Mouse (Mus musculus): Measurements from ENCODE around the gene Olfr398. TPM values are rescaled to one million over a fixed set of nuclear protein-coding genes. Genes with fewer than 3 reads are reported as not detected.

The Olfr398 gene
- total RNA-seq (2021) = not detected
- long read RNA-seq, experiment 1 = 0 reads
- long read RNA-seq, experiment 2 = 0 reads

DNA sequence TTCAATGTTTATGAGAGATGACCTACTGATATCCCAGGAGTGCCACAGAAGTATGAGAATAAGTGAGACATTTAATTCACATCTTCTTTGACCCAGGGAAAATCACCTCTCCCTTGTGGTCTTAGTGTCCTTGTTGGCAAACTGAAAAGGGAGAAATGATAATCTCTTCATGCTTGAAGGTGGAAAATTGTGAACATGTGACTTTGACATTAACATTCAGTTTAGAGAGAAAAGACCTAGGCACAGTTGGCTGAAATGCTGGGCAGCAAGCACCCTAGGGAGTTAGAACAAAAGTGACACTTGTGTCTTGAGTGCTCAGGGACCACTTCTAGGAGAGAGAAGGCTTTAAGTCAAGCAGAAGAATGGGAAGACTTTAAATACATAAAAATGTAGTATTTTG lies at the start of gene Olfr398:
Olfr398 (minus strand) TSS at position 101 of the 400 bp plus-strand sequence.
- DNase-seq (ENCODE audit: low spot score in 2 of 2) = no peak

DNA sequence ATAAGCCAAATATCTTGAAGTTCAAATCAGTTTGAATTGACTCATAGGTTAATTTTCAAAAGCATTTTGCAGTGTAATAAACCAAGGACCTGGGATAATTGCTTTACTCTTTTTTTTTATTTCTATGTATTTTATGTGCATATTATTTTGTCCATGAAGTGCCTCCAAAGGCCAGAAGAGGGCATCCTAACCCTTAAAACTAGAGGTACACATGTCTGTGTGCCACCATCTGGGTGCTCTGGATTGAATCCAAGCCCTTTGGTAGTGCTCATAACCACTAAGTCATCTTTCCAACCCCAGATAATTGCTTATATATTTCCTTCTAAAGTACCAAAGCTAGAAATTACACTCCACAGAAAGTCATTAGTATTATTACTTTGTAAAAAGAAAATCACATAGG lies 2.9 kb upstream of the Olfr398 start:
- DNase-seq (ENCODE audit: low spot score in 2 of 2) = peak in 1 of 2 experiments; percentile 3

DNA sequence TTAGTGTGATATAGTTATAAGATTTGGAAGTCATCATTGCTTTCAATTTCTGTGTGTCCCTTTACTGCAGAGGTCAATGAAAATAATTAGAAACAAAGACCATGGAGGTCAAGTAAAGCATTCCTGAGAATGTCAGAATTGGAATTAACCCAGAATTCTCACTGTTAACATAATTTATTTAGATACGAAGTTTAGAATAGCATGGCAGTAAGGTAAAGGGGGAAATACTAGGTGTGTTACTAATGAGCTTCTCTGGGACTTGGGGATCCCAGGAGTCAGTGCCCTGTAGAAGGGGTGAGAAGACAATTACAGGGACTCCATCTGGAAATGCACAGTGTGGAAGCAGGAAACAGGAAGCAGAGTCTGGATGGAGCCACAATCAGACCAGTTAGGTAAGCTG lies 29.7 kb downstream of the Olfr398 start, which contains the start of gene Olfr397:
Olfr397 (plus strand) TSS at position 301 of the 400 bp plus-strand sequence.
- no peak for DNase-seq (ENCODE audit: low spot score in 2 of 2)

- no peak for DNase-seq (ENCODE audit: low spot score in 2 of 2)
Observed at GRCm38 (mm10) chr11:73936377-73936776, 53.8 kb downstream of the Olfr398 start, which contains the start of gene Olfr23. Gene Olfr23 (plus strand): TSS chr11:73936677.

Other genes starting within 250 kb of the Olfr398 start
- gene Olfr389, start 209.7 kb downstream of the Olfr398 start, total RNA-seq (2021) = not detected
- not detected for gene Olfr390, start 207.4 kb downstream of the Olfr398 start, total RNA-seq (2021)
- gene Olfr391-ps, start 187.4 kb downstream of the Olfr398 start, total RNA-seq (2021) = not detected
- gene Olfr392, start 173.4 kb downstream of the Olfr398 start, total RNA-seq (2021) = not detected
- not detected for gene Olfr393, start 139.0 kb downstream of the Olfr398 start, total RNA-seq (2021)
- gene Olfr394, start 99.6 kb downstream of the Olfr398 start, total RNA-seq (2021) = not detected
- gene Olfr395, start 81.1 kb downstream of the Olfr398 start, total RNA-seq (2021) = not detected
- gene Olfr23, start 53.7 kb downstream of the Olfr398 start, total RNA-seq (2021) = not detected
- not detected for gene Olfr397, start 29.6 kb downstream of the Olfr398 start, total RNA-seq (2021)
- gene Olfr139, start 66.1 kb upstream of the Olfr398 start, total RNA-seq (2021) = not detected
- not detected for gene Olfr399, start 66.2 kb upstream of the Olfr398 start, total RNA-seq (2021)
- gene Zfp616, start 79.5 kb upstream of the Olfr398 start, total RNA-seq (2021) = not detected
- not detected for gene Olfr401, start 123.3 kb upstream of the Olfr398 start, total RNA-seq (2021)
- gene Olfr402, start 163.1 kb upstream of the Olfr398 start, total RNA-seq (2021) = not detected
- not detected for gene Olfr403, start 195.8 kb upstream of the Olfr398 start, total RNA-seq (2021)
- not detected for gene Olfr43, start 221.0 kb upstream of the Olfr398 start, total RNA-seq (2021)

Measured in layer of hippocampus, postnatal 14 days (tissue).